Comparison of ENCODE assay signal across 13 mouse cellular contexts in the genomic region with DNA sequence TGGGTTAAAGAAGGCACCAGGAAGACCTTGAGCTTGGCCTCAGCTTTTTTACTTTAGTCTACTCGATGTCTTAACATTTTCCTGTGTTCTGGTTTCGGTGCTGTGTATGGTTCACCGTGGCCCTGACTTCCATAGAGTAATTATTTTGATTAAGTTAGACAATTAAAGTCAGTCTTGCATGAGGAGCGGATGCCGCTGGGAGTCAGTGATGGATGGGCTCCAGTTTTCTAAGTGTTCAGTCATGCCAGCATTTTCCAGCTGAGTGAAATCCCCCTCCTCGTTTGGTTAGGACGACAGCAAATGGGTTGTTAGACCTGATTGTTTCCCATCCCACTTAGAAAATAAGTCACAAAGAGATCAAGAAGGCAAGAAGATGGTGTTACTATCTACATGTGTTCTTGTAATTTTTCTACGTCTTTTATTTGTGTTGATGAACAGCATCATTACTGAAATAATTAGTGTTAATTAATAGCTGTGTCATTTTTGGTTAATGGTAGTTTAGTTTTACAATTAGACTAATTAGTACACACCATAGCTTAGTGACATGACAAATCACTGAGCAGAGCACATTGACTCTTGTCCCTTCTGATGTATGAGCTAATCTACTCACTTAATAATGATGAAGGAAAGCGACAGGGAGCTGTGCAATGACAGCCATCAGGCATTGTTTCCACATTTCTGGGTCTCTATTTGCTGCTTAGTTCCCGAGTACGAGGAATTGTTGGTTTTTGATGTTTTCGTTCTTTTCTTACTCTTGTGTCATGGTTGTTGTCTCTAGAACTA.
A peak's percentile ranks its signal among the peaks of the same experiment; 100 is the strongest.
DNase-seq lines count a peak whose midpoint lies in the region; ATAC-seq and TF ChIP-seq lines count a peak whose summit lies in the region.
"Had no signal": no experiment of that assay in that cellular context is flagged by ENCODE, and none has a peak within 500 bp of the region (broad histone marks: within the 10 kb centered on the region; RNA-seq: fewer than 3 reads in every experiment).

No protein-coding gene starts in this region.

- H3K4me3 ChIP-seq in kidney, postnatal 0 days (replicated peaks; ENCODE audit: low read depth, low read length): no peak overlapping the region
- no peak overlapping the region for H3K4me3 ChIP-seq in forebrain, embryonic 14.5 days (ENCODE audit: low read depth, low read length)
- no peak overlapping the region for H3K4me3 ChIP-seq in midbrain, postnatal 0 days (ENCODE audit: low read depth, low read length)
- no peak overlapping the region for H3K4me3 ChIP-seq in liver, postnatal 0 days (ENCODE audit: low read depth, low read length)
- H3K4me3 ChIP-seq: heart, embryonic 13.5 days; liver, embryonic 12.5 days had no signal

- H3K27ac ChIP-seq in kidney, postnatal 0 days: no peak overlapping the region
- no peak overlapping the region for H3K27ac ChIP-seq in forebrain, embryonic 14.5 days (ENCODE audit: low read depth, low read length)
- H3K27ac ChIP-seq in midbrain, postnatal 0 days (ENCODE audit: low read depth, low read length): no peak overlapping the region
- no peak overlapping the region for H3K27ac ChIP-seq in liver, postnatal 0 days (ENCODE audit: low read depth)
- H3K27ac ChIP-seq: heart, embryonic 13.5 days; liver, embryonic 12.5 days had no signal

- peak; percentile 87 to 88 for DNase-seq in cerebellum, postnatal 10 days
- no peak for DNase-seq in cerebellum, adult 11 months
- peak; percentile 75 for DNase-seq in kidney, postnatal 0 days (ENCODE audit: low spot score)
- no peak for DNase-seq in kidney, postnatal 25 days
- DNase-seq in forebrain, embryonic 14.5 days (ENCODE audit: low spot score): peak; percentile 45
- DNase-seq in midbrain, postnatal 0 days (ENCODE audit: low spot score): peak; percentile 82
- no peak for DNase-seq in liver, postnatal 0 days
- DNase-seq: adrenal gland, postnatal 10 days; gastrocnemius, postnatal 36 days; lung, postnatal 10 days had no signal

- H3K9me3 ChIP-seq in kidney, postnatal 0 days (replicated peaks; ENCODE audit: low read length): no peaks in the 10 kb centered on the region
- H3K9me3 ChIP-seq in forebrain, embryonic 14.5 days (replicated peaks; ENCODE audit: control insufficient read depth, low read length): no peaks in the 10 kb centered on the region
- H3K9me3 ChIP-seq in midbrain, postnatal 0 days (ENCODE audit: low read length): no peaks in the 10 kb centered on the region
- no peaks in the 10 kb centered on the region for H3K9me3 ChIP-seq in liver, postnatal 0 days (ENCODE audit: low read length)
- H3K9me3 ChIP-seq: heart, embryonic 13.5 days; liver, embryonic 12.5 days had no signal

- WGBS in kidney, postnatal 0 days: 41% methylated on average over 12 of the region's 12 CpGs
- WGBS in forebrain, embryonic 14.5 days: 31% methylated on average over 12 of the region's 12 CpGs
- WGBS in midbrain, postnatal 0 days: 64% methylated on average over 12 of the region's 12 CpGs
- WGBS in liver, postnatal 0 days (ENCODE audit: insufficient replicate concordance): 80% methylated on average over 12 of the region's 12 CpGs

- H3K9ac ChIP-seq in kidney, postnatal 0 days (ENCODE audit: low read depth, low read length): no peak overlapping the region
- no peak overlapping the region for H3K9ac ChIP-seq in forebrain, embryonic 14.5 days (ENCODE audit: low read length)
- H3K9ac ChIP-seq in midbrain, postnatal 0 days (replicated peaks; ENCODE audit: low read length, poor library complexity, severe bottlenecking): no peak overlapping the region
- H3K9ac ChIP-seq in liver, postnatal 0 days (replicated peaks): no peak overlapping the region
- H3K9ac ChIP-seq: heart, embryonic 13.5 days; liver, embryonic 12.5 days had no signal

- peak; percentile 80; the same call in 1 of the 2 replicates for ATAC-seq in kidney, postnatal 0 days (replicated peaks; ENCODE audit: low FRiP score, low read depth)
- peak; percentile 67 for ATAC-seq in forebrain, embryonic 14.5 days
- peak; percentile 44; the same call in 1 of the 2 replicates for ATAC-seq in midbrain, postnatal 0 days (ENCODE audit: low FRiP score)
- ATAC-seq in erythroblast, adult 5-6 weeks (replicated peaks; ENCODE audit: low FRiP score, poor library complexity, severe bottlenecking): no peak
- ATAC-seq in liver, postnatal 0 days: no peak
- ATAC-seq: liver, embryonic 12.5 days had no signal

- no peaks in the 10 kb centered on the region for H3K27me3 ChIP-seq in kidney, postnatal 0 days (ENCODE audit: insufficient read depth, low read length)
- no peaks in the 10 kb centered on the region for H3K27me3 ChIP-seq in forebrain, embryonic 14.5 days (replicated peaks; ENCODE audit: control insufficient read depth, insufficient read depth, low read length)
- no peaks in the 10 kb centered on the region for H3K27me3 ChIP-seq in midbrain, postnatal 0 days (ENCODE audit: insufficient read depth, low read length)
- no peaks in the 10 kb centered on the region for H3K27me3 ChIP-seq in liver, postnatal 0 days (ENCODE audit: insufficient read depth, low read length)
- H3K27me3 ChIP-seq: heart, embryonic 13.5 days; liver, embryonic 12.5 days had no signal

- H3K36me3 ChIP-seq in kidney, postnatal 0 days (ENCODE audit: insufficient read depth, low read length): no peaks in the 10 kb centered on the region
- H3K36me3 ChIP-seq in forebrain, embryonic 14.5 days (ENCODE audit: control insufficient read depth, insufficient read depth, low read length): no peaks in the 10 kb centered on the region
- H3K36me3 ChIP-seq in midbrain, postnatal 0 days (ENCODE audit: insufficient read depth, low read length): no peaks in the 10 kb centered on the region
- no peaks in the 10 kb centered on the region for H3K36me3 ChIP-seq in liver, postnatal 0 days (replicated peaks; ENCODE audit: insufficient read depth, low read length)
- H3K36me3 ChIP-seq: liver, embryonic 12.5 days had no signal

- no peak for TF ChIP-seq CTCF in kidney, postnatal 0 days (IDR thresholded peaks at IDR 0.05; ENCODE audit: low read depth)
- TF ChIP-seq CTCF in midbrain, postnatal 0 days (IDR thresholded peaks at IDR 0.05): no peak
- TF ChIP-seq CTCF in liver, postnatal 0 days (IDR thresholded peaks at IDR 0.05; ENCODE audit: low read depth): no peak

- H3K4me1 ChIP-seq in kidney, postnatal 0 days (replicated peaks; ENCODE audit: insufficient read depth, low read length): no peaks in the 10 kb centered on the region
- peaks cover 5% of the 10 kb centered on the region for H3K4me1 ChIP-seq in forebrain, embryonic 14.5 days (ENCODE audit: control insufficient read depth, insufficient read depth, low read length)
- H3K4me1 ChIP-seq in midbrain, postnatal 0 days (ENCODE audit: insufficient read depth, low read length): no peaks in the 10 kb centered on the region
- 0 out of 2 replicates have a peak, but pooled peaks cover 2% of the 10 kb centered on the region for H3K4me1 ChIP-seq in liver, postnatal 0 days (ENCODE audit: insufficient read depth)
- H3K4me1 ChIP-seq: heart, embryonic 13.5 days; liver, embryonic 12.5 days had no signal

- no peak for TF ChIP-seq EP300 in liver, postnatal 0 days (IDR thresholded peaks at IDR 0.05; ENCODE audit: low read depth)

- no peak overlapping the region for H3K4me2 ChIP-seq in kidney, postnatal 0 days (ENCODE audit: low read length)
- no peak overlapping the region for H3K4me2 ChIP-seq in forebrain, embryonic 14.5 days (ENCODE audit: low read length)
- H3K4me2 ChIP-seq in midbrain, postnatal 0 days (ENCODE audit: low read depth, low read length, poor library complexity, severe bottlenecking): no peak overlapping the region
- no peak overlapping the region for H3K4me2 ChIP-seq in liver, postnatal 0 days (ENCODE audit: low read depth, low read length)
- H3K4me2 ChIP-seq: heart, embryonic 13.5 days; liver, embryonic 12.5 days had no signal

Comparison
In these comparisons a context has a peak if more than half of its experiments do, and no peak if none do; other contexts are left out.
1. DNase-seq: peak in cerebellum, postnatal 10 days (2 of 2), kidney, postnatal 0 days (single experiment), forebrain, embryonic 14.5 days (single experiment) and midbrain, postnatal 0 days (single experiment); none in cerebellum, adult 11 months (single experiment), kidney, postnatal 25 days (0 of 2) and liver, postnatal 0 days (single experiment).
2. ATAC-seq: peak in kidney, postnatal 0 days (single experiment), forebrain, embryonic 14.5 days (single experiment) and midbrain, postnatal 0 days (single experiment); none in erythroblast, adult 5-6 weeks (single experiment) and liver, postnatal 0 days (single experiment).